10 mouse cellular contexts compared by ENCODE assay signal in the genomic region with DNA sequence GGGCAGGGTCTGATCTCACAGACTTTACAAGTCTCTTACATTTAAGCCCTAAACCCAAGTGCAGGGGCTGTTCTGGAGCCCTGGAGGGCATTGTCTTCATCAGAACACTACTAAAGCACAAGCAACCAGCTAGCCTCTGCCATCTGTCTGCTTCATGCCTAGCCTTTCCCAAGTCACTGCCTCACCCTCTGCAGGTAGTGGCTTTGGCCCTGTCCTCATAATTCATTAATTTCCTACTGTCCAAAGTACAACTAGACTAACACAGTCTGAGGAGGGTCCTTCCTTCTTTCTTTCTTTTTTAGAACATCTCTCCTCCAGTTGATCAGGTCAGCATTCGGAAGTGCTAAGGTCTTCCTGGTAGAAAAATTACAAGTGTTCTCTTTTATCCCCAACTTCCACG. TPM values are rescaled to one million over a fixed set of nuclear protein-coding genes. Genes with fewer than 3 reads are reported as not detected.
DNase-seq lines count a peak whose midpoint lies in the region; ATAC-seq lines count a peak whose summit lies in the region.
"Had no signal": no experiment of that assay in that cellular context is flagged by ENCODE, and none has a peak within 500 bp of the region (broad histone marks: within the 10 kb centered on the region; RNA-seq: fewer than 3 reads in every experiment).

No protein-coding gene starts in this region.

- no peak overlapping the region for H3K4me3 ChIP-seq in heart, embryonic 15.5 days
- H3K4me3 ChIP-seq in midbrain, embryonic 13.5 days (replicated peaks): no peak overlapping the region; the same call in 1 of the 2 replicates
- no peak overlapping the region for H3K4me3 ChIP-seq in midbrain, embryonic 10.5 days
- peak overlapping the region; percentile 70 for H3K4me3 ChIP-seq in stomach, embryonic 16.5 days (replicated peaks; ENCODE audit: low read length)

- no peak overlapping the region for H3K27ac ChIP-seq in heart, embryonic 15.5 days
- H3K27ac ChIP-seq in midbrain, embryonic 13.5 days: no peak overlapping the region
- H3K27ac ChIP-seq in midbrain, embryonic 10.5 days (replicated peaks): no peak overlapping the region
- H3K27ac ChIP-seq in stomach, embryonic 16.5 days (ENCODE audit: low read length): no peak overlapping the region
- H3K27ac ChIP-seq: liver, embryonic 12.5 days had no signal

- no peaks in the 10 kb centered on the region for H3K9me3 ChIP-seq in heart, embryonic 15.5 days (replicated peaks)
- H3K9me3 ChIP-seq in midbrain, embryonic 13.5 days: no peaks in the 10 kb centered on the region
- no peaks in the 10 kb centered on the region for H3K9me3 ChIP-seq in midbrain, embryonic 10.5 days (replicated peaks)
- no peaks in the 10 kb centered on the region for H3K9me3 ChIP-seq in stomach, embryonic 16.5 days (replicated peaks; ENCODE audit: control insufficient read depth, low read length)
- H3K9me3 ChIP-seq: liver, embryonic 12.5 days had no signal

- peak overlapping the region; percentile 96; the same call in 1 of the 2 replicates for H3K4me2 ChIP-seq in heart, embryonic 15.5 days
- peak overlapping the region; percentile 86 for H3K4me2 ChIP-seq in midbrain, embryonic 13.5 days (replicated peaks)
- H3K4me2 ChIP-seq in stomach, embryonic 16.5 days (ENCODE audit: low read depth, low read length): peak overlapping the region; percentile 94

- peaks cover 14% of the 10 kb centered on the region; the same call in 1 of the 2 replicates for H3K27me3 ChIP-seq in heart, embryonic 15.5 days
- peaks cover 36% of the 10 kb centered on the region for H3K27me3 ChIP-seq in midbrain, embryonic 13.5 days
- H3K27me3 ChIP-seq in midbrain, embryonic 10.5 days (ENCODE audit: low read depth, poor library complexity, severe bottlenecking): peaks cover 45% of the 10 kb centered on the region
- H3K27me3 ChIP-seq in stomach, embryonic 16.5 days (ENCODE audit: control insufficient read depth, insufficient read depth, low read length): no peaks in the 10 kb centered on the region

- H3K4me1 ChIP-seq in heart, embryonic 15.5 days (replicated peaks): peaks cover 20% of the 10 kb centered on the region
- H3K4me1 ChIP-seq in midbrain, embryonic 13.5 days (replicated peaks): peaks cover 28% of the 10 kb centered on the region
- peaks cover 24% of the 10 kb centered on the region for H3K4me1 ChIP-seq in midbrain, embryonic 10.5 days
- H3K4me1 ChIP-seq in stomach, embryonic 16.5 days (ENCODE audit: control insufficient read depth, insufficient read depth, low read length): peaks cover 3% of the 10 kb centered on the region; the same call in 1 of the 2 replicates

- no peak overlapping the region for H3K9ac ChIP-seq in heart, embryonic 15.5 days
- H3K9ac ChIP-seq in midbrain, embryonic 13.5 days (replicated peaks): no peak overlapping the region
- no peak overlapping the region for H3K9ac ChIP-seq in stomach, embryonic 16.5 days (ENCODE audit: low read length)
- H3K9ac ChIP-seq: liver, embryonic 12.5 days had no signal

- DNase-seq in heart, adult 8-10 months (ENCODE audit: low spot score): no peak
- no peak for DNase-seq in midbrain, embryonic 10.5 days (ENCODE audit: low spot score)
- peak; percentile 41 to 61 for DNase-seq in kidney, postnatal 25 days
- no peak for DNase-seq in frontal cortex, adult 2 months (ENCODE audit: extremely low spot score in 1 of 2, low spot score in 1 of 2)
- no peak for DNase-seq in thymus, postnatal 14 days
- DNase-seq: right cerebral cortex, postnatal 4 days had no signal

- H3K36me3 ChIP-seq in heart, embryonic 15.5 days: no peaks in the 10 kb centered on the region
- H3K36me3 ChIP-seq in midbrain, embryonic 13.5 days: no peaks in the 10 kb centered on the region
- H3K36me3 ChIP-seq in midbrain, embryonic 10.5 days: no peaks in the 10 kb centered on the region
- no peaks in the 10 kb centered on the region for H3K36me3 ChIP-seq in stomach, embryonic 16.5 days (ENCODE audit: control insufficient read depth, insufficient read depth, low read length)
- H3K36me3 ChIP-seq: liver, embryonic 12.5 days had no signal

- ATAC-seq in heart, embryonic 15.5 days (replicated peaks; ENCODE audit: insufficient number of reproducible peaks, insufficient read depth, low FRiP score, low read depth): no peak
- no peak for ATAC-seq in midbrain, embryonic 13.5 days
- no peak for ATAC-seq in stomach, embryonic 16.5 days (ENCODE audit: insufficient read depth, low FRiP score)
- ATAC-seq: liver, embryonic 12.5 days had no signal

- WGBS in heart, embryonic 15.5 days: 82% methylated on average over 2 of the region's 2 CpGs
- 93% methylated on average over 2 of the region's 2 CpGs for WGBS in midbrain, embryonic 13.5 days
- 88% methylated on average over 2 of the region's 2 CpGs for WGBS in midbrain, embryonic 10.5 days
- WGBS in stomach, embryonic 16.5 days: 74% methylated on average over 2 of the region's 2 CpGs

RNA-seq across cellular contexts. Expression of a gene that starts 2.6 kb away (rescaled TPM):
- 16.0 and 22.0 TPM in 2 replicates for polyA plus RNA-seq in heart, embryonic 15.5 days (2015; fragmentation: Nextera tagmentation; extraction: Ambion mirVana)
- total RNA-seq in heart, adult 8-10 months (2022): 10 to 100 TPM in 2 of 4 experiments, 1 to 10 TPM in 2; 7.4 to 10.8 (median 9.5) TPM
- 8.5 and 11.0 TPM in 2 replicates for polyA plus RNA-seq in midbrain, embryonic 13.5 days (2015; fragmentation: Nextera tagmentation; extraction: Ambion mirVana)
- 6.6 and 6.8 TPM in 2 replicates for polyA plus RNA-seq in midbrain, embryonic 10.5 days (2016; fragmentation: Nextera tagmentation; extraction: Ambion mirVana)
- polyA plus RNA-seq in stomach, embryonic 16.5 days (2015; fragmentation: Nextera tagmentation; extraction: Ambion mirVana): 35.3 and 35.6 TPM in 2 replicates
- polyA plus RNA-seq in frontal cortex, adult 2 months (2012; rRNA removed): 28.7 and 29.0 TPM in 2 replicates

Comparison
In these comparisons a context has a peak if more than half of its experiments do, and no peak if none do; other contexts are left out.
1. DNase-seq: peak in kidney, postnatal 25 days (2 of 2); none in heart, adult 8-10 months (single experiment), midbrain, embryonic 10.5 days (single experiment), frontal cortex, adult 2 months (0 of 2) and thymus, postnatal 14 days (single experiment).
2. Peak in every context shown above with its lines, with median percentiles within 50 percentile points of each other: H3K4me2 ChIP-seq.